Mouse (Mus musculus): ENCODE results near the gene Setd4. TPM values are rescaled to one million over a fixed set of nuclear protein-coding genes. Genes with fewer than 3 reads are reported as not detected.

The Setd4 gene
- polyA plus RNA-seq, 1 experiment from 2014 or later: 11.4 TPM

- no peak for DNase-seq (ENCODE audit: low spot score)
- Histone ChIP-seq H3K4me1 (replicated peaks) (peaks cover 11% of the 10 kb centered on the region), H3K36me3 (no peaks in the 10 kb centered on the region), H3K4me3 (no peak overlapping the region), H3K27me3 (ENCODE audit: insufficient read depth, poor library complexity, severe bottlenecking) (0 out of 2 replicates have a peak, but pooled peaks cover 4% of the 10 kb centered on the region), H3K9me3 (no peaks in the 10 kb centered on the region), H3K27ac (no peak overlapping the region; the same call in none of the 2 replicates)
- 88% methylated on average over 12 of the region's 12 CpGs for WGBS
These were observed 51.0 kb downstream of the Setd4 start for GRCm38 (mm10) chr16:93552686-93553513.

GRCm38 (mm10) chr16:93549287-93549686, 54.6 kb downstream of the Setd4 start:
- Histone ChIP-seq H3K27ac (no peak overlapping the region), H3K9me3 (no peaks in the 10 kb centered on the region), H3K36me3 (no peaks in the 10 kb centered on the region), H3K4me1 (replicated peaks) (peaks cover 16% of the 10 kb centered on the region), H3K4me3 (no peak overlapping the region), H3K27me3 (ENCODE audit: insufficient read depth, poor library complexity, severe bottlenecking) (no peaks in the 10 kb centered on the region)
- no peak for DNase-seq (ENCODE audit: low spot score)
- WGBS: 64% methylated on average over 10 of the region's 10 CpGs

DNA sequence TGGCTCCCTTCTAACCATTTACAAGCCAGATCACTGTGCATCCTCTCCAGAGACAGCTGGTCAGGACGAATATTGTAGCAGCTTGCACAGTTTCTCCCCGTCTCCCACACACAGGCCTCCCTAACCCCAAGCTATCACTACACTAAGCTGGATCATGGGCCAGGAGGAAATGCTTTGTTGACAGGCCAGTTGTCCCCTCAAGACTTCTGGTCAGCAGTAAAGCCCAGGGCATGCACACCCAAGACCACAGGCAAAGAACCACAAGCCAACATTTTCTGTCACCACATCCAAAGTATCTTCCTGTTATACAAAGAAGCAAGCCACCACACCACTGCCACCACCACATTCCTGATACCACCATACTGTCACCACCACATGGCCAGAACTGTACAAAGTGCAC, 55.8 kb downstream of the Setd4 start:
- peaks cover 16% of the 10 kb centered on the region for H3K4me1 ChIP-seq (replicated peaks)
- H3K9me3 ChIP-seq: no peaks in the 10 kb centered on the region
- peaks cover 2% of the 10 kb centered on the region; the same call in 1 of the 2 replicates for H3K27me3 ChIP-seq (ENCODE audit: insufficient read depth, poor library complexity, severe bottlenecking)
- H3K27ac ChIP-seq: no peak overlapping the region
- no peak for DNase-seq (ENCODE audit: low spot score)
- H3K4me3 ChIP-seq: no peak overlapping the region
- no peaks in the 10 kb centered on the region for H3K36me3 ChIP-seq
- 90% methylated on average over 2 of the region's 2 CpGs for whole genome bisulfite sequencing

- Histone ChIP-seq H3K9me3 (no peaks in the 10 kb centered on the region), H3K4me3 (no peak overlapping the region), H3K27ac (no peak overlapping the region), H3K4me1 (replicated peaks) (peaks cover 16% of the 10 kb centered on the region), H3K36me3 (no peaks in the 10 kb centered on the region), H3K27me3 (ENCODE audit: insufficient read depth, poor library complexity, severe bottlenecking) (peaks cover 5% of the 10 kb centered on the region; the same call in 1 of the 2 replicates)
- WGBS: 73% methylated on average over 3 of the region's 3 CpGs
- no peak for DNase-seq (ENCODE audit: low spot score)
These were observed 56.7 kb downstream of the Setd4 start for GRCm38 (mm10) chr16:93547122-93547521.

DNA sequence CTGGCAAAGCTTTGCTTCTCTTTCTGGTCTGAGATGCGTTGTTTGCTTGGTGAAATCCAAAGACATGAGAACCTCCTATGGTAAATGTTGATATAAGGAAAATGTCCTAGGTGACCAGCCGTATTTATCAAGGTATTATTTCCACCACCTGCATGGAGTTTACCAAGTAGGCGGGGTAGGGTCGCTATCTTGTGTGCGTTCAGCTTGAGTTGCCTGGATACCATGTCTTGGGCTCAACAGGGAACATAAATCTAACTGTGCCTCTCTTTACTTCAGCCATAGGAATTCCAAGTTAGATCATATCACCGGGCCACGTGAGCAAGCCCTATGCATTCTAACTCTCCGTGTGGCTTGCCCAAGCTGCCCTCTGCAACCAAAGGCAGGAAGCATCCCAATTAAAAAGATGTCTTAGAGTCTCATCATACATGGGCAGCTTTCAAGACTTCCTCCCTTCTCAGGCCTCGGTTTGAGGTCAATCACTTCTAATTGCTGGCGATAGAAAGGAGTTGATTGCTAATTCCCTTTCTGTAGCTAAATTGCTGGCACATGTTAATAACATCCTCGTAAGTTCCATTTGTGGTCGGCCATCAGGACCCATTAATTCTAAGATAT, 57.4 kb downstream of the Setd4 start:
- Histone ChIP-seq H3K9me3 (no peaks in the 10 kb centered on the region), H3K27ac (no peak overlapping the region), H3K4me3 (no peak overlapping the region), H3K4me1 (replicated peaks) (peaks cover 16% of the 10 kb centered on the region), H3K27me3 (ENCODE audit: insufficient read depth, poor library complexity, severe bottlenecking) (peaks cover 5% of the 10 kb centered on the region; the same call in 1 of the 2 replicates), H3K36me3 (no peaks in the 10 kb centered on the region)
- no peak for DNase-seq (ENCODE audit: low spot score)
- 86% methylated on average over 12 of the region's 12 CpGs for whole genome bisulfite sequencing

DNA sequence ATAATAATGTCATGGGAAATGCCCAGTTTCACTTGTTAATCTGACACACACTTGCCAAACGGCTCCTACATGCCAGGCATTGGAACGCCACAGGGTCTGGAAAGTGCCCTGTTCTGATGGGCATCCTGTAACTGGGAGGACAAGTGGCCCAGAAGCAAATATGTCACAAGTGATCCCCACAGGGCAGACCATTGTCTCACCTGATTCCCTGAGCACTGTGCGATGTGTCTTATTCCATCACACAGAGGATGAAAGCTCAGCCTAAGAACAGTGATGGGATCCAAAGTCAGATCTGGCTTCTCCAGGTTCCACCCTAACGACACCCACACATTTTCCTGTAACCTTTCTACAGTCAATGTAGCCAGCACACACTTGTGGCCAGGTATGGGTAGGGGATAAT, 58.9 kb downstream of the Setd4 start:
- H3K27me3 ChIP-seq (ENCODE audit: insufficient read depth, poor library complexity, severe bottlenecking): peaks cover 5% of the 10 kb centered on the region; the same call in 1 of the 2 replicates
- WGBS: 85% methylated on average over 4 of the region's 4 CpGs
- no peak overlapping the region for H3K27ac ChIP-seq
- H3K36me3 ChIP-seq: no peaks in the 10 kb centered on the region
- peaks cover 16% of the 10 kb centered on the region for H3K4me1 ChIP-seq (replicated peaks)
- no peaks in the 10 kb centered on the region for H3K9me3 ChIP-seq
- DNase-seq (ENCODE audit: low spot score): no peak
- H3K4me3 ChIP-seq: no peak overlapping the region

DNA sequence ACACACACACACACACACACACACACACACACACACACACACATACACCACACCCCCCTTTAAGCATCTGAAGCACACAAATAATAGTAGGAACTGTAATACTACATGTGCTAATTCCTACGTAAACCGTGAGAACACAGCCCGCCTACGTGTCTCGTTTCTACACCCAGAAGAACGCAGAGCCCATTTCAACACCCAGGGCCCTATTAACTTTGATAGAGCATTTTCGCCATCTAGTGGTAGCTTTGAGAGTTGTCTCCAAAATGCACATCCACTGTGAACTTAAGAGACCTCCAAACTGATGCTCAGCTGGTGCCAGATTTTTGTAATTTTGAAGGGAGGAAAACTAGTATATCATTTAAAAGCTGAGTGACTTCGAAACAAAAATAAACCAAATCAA, 60.2 kb downstream of the Setd4 start:
- Histone ChIP-seq H3K27ac (no peak overlapping the region), H3K36me3 (no peaks in the 10 kb centered on the region), H3K9me3 (no peaks in the 10 kb centered on the region), H3K27me3 (ENCODE audit: insufficient read depth, poor library complexity, severe bottlenecking) (peaks cover 5% of the 10 kb centered on the region; the same call in 1 of the 2 replicates), H3K4me1 (replicated peaks) (0 out of 2 replicates have a peak, but pooled peaks cover 9% of the 10 kb centered on the region), H3K4me3 (no peak overlapping the region)
- 8% methylated on average over 8 of the region's 8 CpGs for WGBS
- DNase-seq (ENCODE audit: low spot score): peak; percentile 61

DNA sequence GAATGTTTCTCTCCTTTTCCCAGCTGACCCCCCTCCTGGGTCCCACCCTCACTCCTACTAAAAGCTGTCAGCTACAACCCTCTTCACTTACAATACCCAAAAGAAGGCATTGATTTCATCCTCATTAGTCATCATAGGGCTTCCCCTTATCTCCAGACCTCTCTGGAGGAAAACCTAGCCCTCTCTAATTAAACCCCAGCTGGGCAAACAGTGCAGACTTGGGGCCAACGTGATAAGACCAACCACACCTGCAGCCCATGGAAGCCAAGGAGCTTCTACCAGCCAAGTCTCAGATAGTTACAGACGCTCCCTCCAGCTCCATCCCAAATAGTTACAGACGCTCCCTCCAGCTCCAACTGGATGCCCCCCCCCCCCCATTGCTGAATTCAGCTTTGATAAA, 64.0 kb downstream of the Setd4 start:
- no peaks in the 10 kb centered on the region for H3K4me1 ChIP-seq (replicated peaks)
- H3K36me3 ChIP-seq: no peaks in the 10 kb centered on the region
- H3K9me3 ChIP-seq: no peaks in the 10 kb centered on the region
- 73% methylated on average over 3 of the region's 3 CpGs for WGBS
- H3K4me3 ChIP-seq: no peak overlapping the region
- no peak for DNase-seq (ENCODE audit: low spot score)
- no peak overlapping the region for H3K27ac ChIP-seq
- peaks cover 5% of the 10 kb centered on the region; the same call in 1 of the 2 replicates for H3K27me3 ChIP-seq (ENCODE audit: insufficient read depth, poor library complexity, severe bottlenecking)

- DNase-seq (ENCODE audit: low spot score): no peak
- 78% methylated on average over 6 of the region's 6 CpGs for WGBS
- no peak overlapping the region for H3K4me3 ChIP-seq
- H3K27me3 ChIP-seq (ENCODE audit: insufficient read depth, poor library complexity, severe bottlenecking): no peaks in the 10 kb centered on the region
- H3K27ac ChIP-seq: no peak overlapping the region
- no peaks in the 10 kb centered on the region for H3K9me3 ChIP-seq
- peaks cover 7% of the 10 kb centered on the region; the same call in 1 of the 2 replicates for H3K4me1 ChIP-seq (replicated peaks)
- H3K36me3 ChIP-seq: no peaks in the 10 kb centered on the region
These were observed 68.6 kb downstream of the Setd4 start for GRCm38 (mm10) chr16:93535151-93535853.

Other genes with a start within 250 kb of the Setd4 start
- gene Cbr1, start 1.8 kb upstream of the Setd4 start, polyA plus RNA-seq (2016; fragmentation: Nextera tagmentation; extraction: Ambion mirVana): 85.4 and 103 TPM in 2 replicates
- not detected in 2 replicates for gene Gm5678, start 24.0 kb upstream of the Setd4 start, polyA plus RNA-seq (2016; fragmentation: Nextera tagmentation; extraction: Ambion mirVana)
- 1.3 and 1.5 TPM in 2 replicates for gene Cbr3, start 79.2 kb upstream of the Setd4 start, polyA plus RNA-seq (2016; fragmentation: Nextera tagmentation; extraction: Ambion mirVana)
- gene Dop1b, start 107.8 kb upstream of the Setd4 start, polyA plus RNA-seq (2016; fragmentation: Nextera tagmentation; extraction: Ambion mirVana): 12.0 and 20.2 TPM in 2 replicates
- gene Morc3, start 228.1 kb upstream of the Setd4 start, polyA plus RNA-seq (2016; fragmentation: Nextera tagmentation; extraction: Ambion mirVana): 24.7 and 29.2 TPM in 2 replicates